Mouse (Mus musculus): ENCODE results near the gene Prox1. TPM values are rescaled to one million over a fixed set of nuclear protein-coding genes. Genes with fewer than 3 reads are reported as not detected.

Prox1 gene
- polyA plus RNA-seq, 1 experiment from 2014 or later, result 13.9 TPM

Other genes with a start within 250 kb of the Prox1 start
- 64.1 and 64.8 TPM in 2 replicates for gene Smyd2, start 248.4 kb downstream of the Prox1 start, polyA plus RNA-seq (2014; fragmentation: Nextera tagmentation; extraction: Ambion mirVana)

Data from neural tube, embryonic 11.5 days (tissue).